Mouse (Mus musculus): ENCODE results near the gene Scgb1b29. TPM values are rescaled to one million over a fixed set of nuclear protein-coding genes. Genes with fewer than 3 reads are reported as not detected.
"Not testable (repeated sequence)": the region's sequence is repeated elsewhere in the genome, so short reads cannot be mapped to it uniquely, and the experiment has no call there.

The Scgb1b29 gene
- not detected in 2 replicates for total RNA-seq (2014; rRNA removed)
- polyA plus RNA-seq (2015; fragmentation: Nextera tagmentation; extraction: Ambion mirVana): not detected in 2 replicates

DNA sequence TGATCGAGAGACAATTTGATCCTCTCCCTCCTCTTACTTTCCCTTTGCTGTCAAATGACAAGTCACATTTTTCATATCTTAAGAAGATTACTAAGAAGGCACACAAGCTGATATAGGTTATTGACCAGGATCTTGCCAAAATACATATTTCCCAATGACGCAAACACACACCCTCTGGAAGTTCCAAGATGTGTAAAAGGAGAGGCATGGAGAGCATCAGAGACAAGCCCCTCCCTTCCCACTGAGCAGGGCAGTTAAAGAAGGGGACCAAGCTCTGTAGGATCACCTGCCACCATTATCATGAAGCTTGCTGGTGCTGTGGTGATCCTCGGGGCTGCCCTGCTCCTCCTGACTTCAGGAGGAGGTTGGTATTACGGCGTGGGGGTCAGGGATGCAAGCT is at the start of gene Scgb1b29:
TSS of gene Scgb1b29 (plus strand) at position 301 of the 400 bp plus-strand sequence.
- WGBS: 72% methylated on average over 4 of the region's 5 CpGs
- not testable (repeated sequence) for DNase-seq

GRCm38 (mm10) chr7:32428636-32429035 is 12.7 kb upstream of the Scgb1b29 start:
- H3K27me3 ChIP-seq (ENCODE audit: insufficient read depth, low read length); H3K4me2 ChIP-seq (ENCODE audit: low read depth); H3K4me1 ChIP-seq (ENCODE audit: insufficient read depth); H3K36me3 ChIP-seq (ENCODE audit: insufficient read depth); H3K9me3 ChIP-seq (ENCODE audit: low read length); DNase-seq; H3K9ac ChIP-seq; ATAC-seq; H3K4me3 ChIP-seq (ENCODE audit: low read depth, low read length); H3K27ac ChIP-seq (ENCODE audit: low read depth, low read length): not testable (repeated sequence)
- WGBS: 95% methylated on average over 10 of the region's 11 CpGs

More for the DNA sequence above, at the start of gene Scgb1b29:
- not testable (repeated sequence) for H3K4me2 ChIP-seq (ENCODE audit: low read depth); H3K27ac ChIP-seq (ENCODE audit: low read depth, low read length); H3K4me1 ChIP-seq (ENCODE audit: insufficient read depth); ATAC-seq; H3K9ac ChIP-seq; H3K36me3 ChIP-seq (ENCODE audit: insufficient read depth); H3K4me3 ChIP-seq (ENCODE audit: low read depth, low read length); H3K27me3 ChIP-seq (ENCODE audit: insufficient read depth, low read length); H3K9me3 ChIP-seq (ENCODE audit: low read length)

Other genes with a start within 250 kb of the Scgb1b29 start
- gene Scgb2b11, start 230.4 kb upstream of the Scgb1b29 start, total RNA-seq (2014; rRNA removed): not detected in 2 replicates
- gene Scgb2b11, start 230.4 kb upstream of the Scgb1b29 start, polyA plus RNA-seq (2015; fragmentation: Nextera tagmentation; extraction: Ambion mirVana): not detected in 2 replicates
- gene Scgb1b11, start 218.7 kb upstream of the Scgb1b29 start, total RNA-seq (2014; rRNA removed): not detected in 2 replicates
- gene Scgb1b11, start 218.7 kb upstream of the Scgb1b29 start, polyA plus RNA-seq (2015; fragmentation: Nextera tagmentation; extraction: Ambion mirVana): not detected in 2 replicates
- not detected in 2 replicates for gene Scgb2b12, start 114.3 kb upstream of the Scgb1b29 start, total RNA-seq (2014; rRNA removed)
- not detected in 2 replicates for gene Scgb2b12, start 114.3 kb upstream of the Scgb1b29 start, polyA plus RNA-seq (2015; fragmentation: Nextera tagmentation; extraction: Ambion mirVana)
- not detected in 2 replicates for gene Scgb1b12, start 107.4 kb upstream of the Scgb1b29 start, total RNA-seq (2014; rRNA removed)
- gene Scgb1b12, start 107.4 kb upstream of the Scgb1b29 start, polyA plus RNA-seq (2015; fragmentation: Nextera tagmentation; extraction: Ambion mirVana): not detected in 2 replicates